Mouse (Mus musculus): Measurements from ENCODE around the gene Ccl26. TPM values are rescaled to one million over a fixed set of nuclear protein-coding genes. Genes with fewer than 3 reads are reported as not detected.

Gene Ccl26
- total RNA-seq, 2 experiments from 2014 or later, result not detected

Other genes starting within 250 kb of the Ccl26 start
- under 1 TPM in 1 of 2 experiments, not detected in 1; 0.70 TPM for gene Fkbp6, start 213.5 kb downstream of the Ccl26 start, total RNA-seq (2021)
- not detected for gene Trim50, start 210.3 kb downstream of the Ccl26 start, total RNA-seq (2021)
- 10 to 100 TPM; 13.9 to 19.5 TPM for gene Nsun5, start 193.6 kb downstream of the Ccl26 start, total RNA-seq (2021)
- gene Pom121, start 169.0 kb downstream of the Ccl26 start, total RNA-seq (2021), result 10 to 100 TPM; 45.8 to 46.2 TPM
- 10 to 100 TPM; 66.9 to 72.0 TPM for gene Hip1, start 18.4 kb downstream of the Ccl26 start, total RNA-seq (2021)
- not detected for gene Ccl24, start 9.5 kb upstream of the Ccl26 start, total RNA-seq (2021)
- 10 to 100 TPM; 84.9 to 87.5 TPM for gene Rhbdd2, start 69.0 kb upstream of the Ccl26 start, total RNA-seq (2021)
- gene Por, start 106.5 kb upstream of the Ccl26 start, total RNA-seq (2021), result 10 to 100 TPM; 81.0 to 81.1 TPM
- 10 to 100 TPM; 15.9 to 17.4 TPM for gene Tmem120a, start 180.9 kb upstream of the Ccl26 start, total RNA-seq (2021)
- not detected for gene Styxl1, start 214.8 kb upstream of the Ccl26 start, total RNA-seq (2021)
- 100 to 1,000 TPM; 472 to 478 TPM for gene Mdh2, start 214.9 kb upstream of the Ccl26 start, total RNA-seq (2021)
- gene Srrm3, start 243.3 kb upstream of the Ccl26 start, total RNA-seq (2021), result 10 to 100 TPM; 95.2 to 95.9 TPM